Mouse (Mus musculus): Measurements from ENCODE around the gene Pax9. TPM values are rescaled to one million over a fixed set of nuclear protein-coding genes. Genes with fewer than 3 reads are reported as not detected.

Pax9 gene
- polyA plus RNA-seq, 2 experiments = 3.8 to 8.3 TPM

DNA sequence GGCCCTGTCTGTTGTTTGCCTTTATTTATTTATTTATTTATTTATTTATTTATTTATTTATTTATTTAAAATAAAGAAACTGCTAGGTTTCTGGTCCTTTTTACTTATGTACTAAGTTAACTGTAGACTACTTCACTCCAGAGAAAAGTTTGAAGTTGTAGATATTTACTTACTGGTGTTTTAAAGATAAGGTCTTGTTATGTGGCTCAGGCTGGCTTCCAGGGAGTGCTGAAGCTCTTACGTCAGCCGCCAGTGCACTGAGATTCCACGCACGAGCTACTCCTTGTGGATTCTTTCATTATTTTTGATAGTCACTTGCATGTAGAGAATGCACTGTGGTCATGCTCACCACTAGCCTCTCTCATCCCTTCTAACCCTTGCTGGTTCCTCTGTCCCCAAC, 45.5 kb downstream of the Pax9 start:
- H3K4me1 ChIP-seq (ENCODE audit: control insufficient read depth, insufficient read depth, low read length) = no peaks in the 10 kb centered on the region
- H3K4me2 ChIP-seq (replicated peaks; ENCODE audit: low read depth, low read length, severe bottlenecking) = no peak overlapping the region
- H3K27me3 ChIP-seq (ENCODE audit: control insufficient read depth, insufficient read depth, low read length) = no peaks in the 10 kb centered on the region
- H3K9ac ChIP-seq (ENCODE audit: low read depth, low read length, severe bottlenecking) = no peak overlapping the region
- DNase-seq (ENCODE audit: low spot score) (no peak), ATAC-seq (ENCODE audit: low FRiP score, low read depth) (no peak)
- H3K4me3 ChIP-seq (replicated peaks; ENCODE audit: low read length) = no peak overlapping the region
- no peak overlapping the region for H3K27ac ChIP-seq (replicated peaks; ENCODE audit: low read depth, low read length)
- no peak for TF ChIP-seq POLR2A (IDR thresholded peaks at IDR 0.05; ENCODE audit: borderline replicate concordance, extremely low read depth, insufficient read depth, insufficient read length)
- H3K36me3 ChIP-seq (ENCODE audit: control insufficient read depth, insufficient read depth, low read length) = no peaks in the 10 kb centered on the region
- WGBS = 90% methylated on average over 4 of the region's 4 CpGs
- no peaks in the 10 kb centered on the region for H3K9me3 ChIP-seq (ENCODE audit: control insufficient read depth, low read length)

Other genes with a start within 250 kb of the Pax9 start
- 0.20 TPM in 1 of 2 replicates, not detected in the other for gene Nkx2-1, start 154.9 kb upstream of the Pax9 start, polyA plus RNA-seq (2012; rRNA removed)
- not detected in 2 replicates for gene Nkx2-1, start 154.9 kb upstream of the Pax9 start, polyA plus RNA-seq (2014; fragmentation: Nextera tagmentation; extraction: Ambion mirVana)
- gene Nkx2-9, start 78.5 kb upstream of the Pax9 start, polyA plus RNA-seq (2012; rRNA removed) = 0.13 and 0.19 TPM in 2 replicates
- not detected in 2 replicates for gene Nkx2-9, start 78.5 kb upstream of the Pax9 start, polyA plus RNA-seq (2014; fragmentation: Nextera tagmentation; extraction: Ambion mirVana)